Mouse (Mus musculus) urinary bladder, postnatal 25 days (tissue): Measurements from ENCODE around the gene Pde4b.
"Not testable (repeated sequence)": the region's sequence is repeated elsewhere in the genome, so short reads cannot be mapped to it uniquely, and the experiment has no call there.

Experiments
- DNase-seq: peaks from one replicate; pipeline ENCODE4 v3.0.0; 2022; ENCODE audit warnings: low spot score

The Pde4b gene

DNA sequence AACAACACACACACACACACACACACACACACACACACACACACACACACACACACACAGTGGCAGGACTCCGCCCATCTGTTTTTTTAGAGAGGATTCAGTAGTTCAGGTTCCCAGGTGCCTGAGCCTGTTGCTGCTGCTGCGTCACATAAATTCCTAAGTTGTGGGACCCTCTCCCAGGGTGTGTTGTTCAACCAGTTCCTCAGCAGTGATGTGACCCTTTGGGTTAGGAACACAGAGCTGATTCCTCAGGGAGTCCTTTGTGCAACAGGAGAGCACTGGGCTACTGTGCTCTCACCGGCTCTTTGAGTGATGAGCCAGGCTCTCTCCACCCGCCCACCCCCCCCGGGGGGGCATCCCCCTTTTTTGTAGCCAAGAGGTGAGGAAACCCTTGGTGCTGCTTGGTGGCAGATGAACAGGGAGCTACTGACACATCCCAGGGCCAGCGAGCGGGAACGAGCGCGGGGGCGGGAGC lies at the start of gene Pde4b:
Gene Pde4b, plus strand, starts transcription at position 453 of the 475 bp plus-strand sequence.
- no peak for DNase-seq

DNA sequence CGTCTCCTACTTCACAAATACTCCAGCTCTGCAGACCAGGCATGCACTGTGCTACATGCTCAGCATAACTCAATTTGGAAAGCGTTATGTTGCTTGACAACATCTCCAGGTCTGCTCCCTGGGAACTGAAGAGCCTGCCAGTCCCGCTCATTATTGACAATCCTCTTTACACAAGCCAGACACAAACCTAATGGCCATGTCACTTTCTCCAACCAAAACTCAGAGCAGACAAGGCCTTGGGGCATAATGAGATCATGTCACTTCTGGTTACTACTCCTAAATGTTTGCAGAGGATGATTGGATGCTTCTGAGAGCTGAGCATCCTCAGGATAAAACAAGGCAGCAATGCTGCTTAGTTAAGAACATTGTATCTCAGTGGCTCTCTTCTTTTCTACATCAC lies 47.2 kb upstream of the Pde4b start:
- no peak for DNase-seq

DNA sequence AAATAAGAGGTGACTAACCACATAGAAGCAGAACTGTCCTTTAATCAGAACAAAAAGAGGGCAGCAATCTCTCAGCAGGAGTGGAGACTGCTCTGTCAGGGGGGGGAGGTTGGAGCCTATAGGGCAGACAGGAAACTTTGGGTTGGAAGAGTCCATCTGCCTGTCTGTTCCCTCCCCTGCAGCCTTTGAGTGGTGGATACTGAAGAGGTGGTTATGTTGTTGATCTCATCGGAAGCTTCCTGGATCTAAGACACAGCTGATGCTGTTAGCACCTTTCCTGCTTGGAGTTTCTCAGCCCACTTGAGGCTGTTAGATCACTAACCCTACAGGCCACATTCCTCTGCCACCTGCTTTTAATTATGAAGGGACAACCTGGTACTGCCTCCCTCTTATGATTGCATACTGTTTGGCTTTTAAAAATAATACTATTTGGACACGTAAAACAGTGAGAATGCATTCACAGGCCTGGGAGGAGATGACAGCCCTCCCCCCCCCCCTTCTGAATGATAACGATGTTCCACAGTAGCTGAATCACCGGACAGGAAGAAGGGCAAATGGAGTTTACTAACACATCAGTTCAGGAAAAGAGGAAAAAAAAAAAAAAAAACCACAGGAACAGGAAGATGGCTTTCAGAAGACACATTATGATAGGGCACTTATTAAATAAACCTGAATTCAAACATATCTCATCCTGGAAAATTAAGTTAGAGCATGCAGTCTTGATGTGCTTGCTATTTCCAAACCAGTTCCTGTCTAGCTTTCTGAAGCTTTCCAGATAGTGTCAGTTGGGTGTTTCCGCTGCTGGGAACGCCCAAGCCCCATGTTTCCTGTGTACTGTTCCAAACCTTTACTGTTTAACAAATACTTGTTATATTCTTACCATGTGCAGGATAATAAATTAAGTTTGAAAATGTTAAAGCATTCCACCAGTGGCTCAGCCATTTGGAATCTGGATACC lies 41.9 kb upstream of the Pde4b start:
- DNase-seq, result no peak

DNA sequence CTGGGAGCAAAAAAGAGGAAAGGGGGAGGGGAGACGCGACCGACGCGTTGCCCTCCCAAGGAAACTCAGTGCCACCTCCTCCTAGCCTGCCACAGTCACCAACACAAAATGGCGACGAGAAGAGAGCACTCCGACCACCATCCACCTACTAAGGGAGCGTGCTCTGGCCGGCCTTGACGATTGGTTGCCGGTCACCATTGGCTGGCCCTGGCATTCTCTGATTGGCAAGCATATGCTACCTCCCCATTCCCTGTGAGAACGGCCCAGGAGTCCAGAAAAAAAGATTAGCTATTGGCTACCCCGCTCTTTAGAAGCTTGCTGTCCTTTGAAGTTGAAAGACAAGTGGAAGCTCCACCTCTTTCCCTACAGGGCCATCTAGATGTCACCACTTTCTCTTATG lies 38.0 kb upstream of the Pde4b start:
- not testable (repeated sequence) for DNase-seq

DNA sequence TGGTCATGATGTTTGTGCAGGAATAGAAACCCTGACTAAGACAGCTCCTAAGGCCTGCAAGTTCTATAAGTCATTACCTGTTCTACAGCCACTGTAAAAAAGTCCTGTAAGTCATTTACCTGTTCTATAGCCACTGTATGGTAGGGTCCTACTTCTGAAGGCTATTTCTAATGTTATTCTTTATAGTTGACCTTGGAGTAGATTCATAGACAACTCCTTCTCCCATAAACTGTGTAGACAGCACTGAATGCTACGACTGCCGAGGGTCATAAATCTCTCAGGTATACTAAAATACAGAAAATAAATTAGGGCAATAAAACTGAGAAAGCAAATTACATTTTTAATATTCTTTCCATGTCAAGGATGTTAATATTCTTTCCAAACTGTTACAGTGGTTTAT lies 26.0 kb upstream of the Pde4b start:
- no peak for DNase-seq

DNA sequence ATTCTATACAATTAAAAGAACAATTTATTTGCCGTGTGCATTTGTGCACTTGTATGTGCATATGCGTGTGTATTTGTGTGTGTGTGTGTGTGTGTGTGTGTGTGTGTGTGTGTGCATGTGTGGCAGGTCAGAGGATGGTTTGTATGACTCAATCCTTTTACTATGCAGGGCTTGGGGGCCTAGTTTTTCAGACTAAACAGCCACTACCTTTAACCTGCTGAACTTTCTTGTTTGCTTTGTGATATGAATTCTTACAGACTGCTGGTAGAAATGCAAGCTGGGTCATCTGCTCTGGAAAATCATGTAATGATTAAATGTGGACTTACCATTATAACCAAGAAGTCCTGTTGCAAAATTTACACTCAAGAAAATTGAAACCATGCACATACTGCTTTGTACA lies 18.0 kb upstream of the Pde4b start:
- DNase-seq, result no peak

DNA sequence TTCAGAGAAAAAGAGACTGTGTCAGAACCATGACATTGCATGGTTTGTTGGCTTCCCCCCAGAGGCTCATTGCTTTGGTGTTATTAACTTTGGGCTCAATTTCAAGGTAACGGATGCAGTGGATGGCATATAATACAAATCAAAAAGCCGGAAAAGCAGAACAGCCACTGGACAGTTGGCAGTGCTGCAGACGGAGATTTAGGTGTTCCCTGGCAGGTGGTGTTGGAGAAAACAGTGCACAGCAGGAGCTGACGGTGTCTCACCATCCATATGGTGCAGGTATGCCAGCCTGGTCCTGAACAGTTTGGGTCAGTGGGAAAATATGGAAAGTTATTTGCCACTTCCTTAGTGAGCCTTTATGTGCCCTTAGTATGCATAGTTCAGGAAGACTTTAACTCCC lies 1.0 kb upstream of the Pde4b start:
- DNase-seq, result no peak

DNA sequence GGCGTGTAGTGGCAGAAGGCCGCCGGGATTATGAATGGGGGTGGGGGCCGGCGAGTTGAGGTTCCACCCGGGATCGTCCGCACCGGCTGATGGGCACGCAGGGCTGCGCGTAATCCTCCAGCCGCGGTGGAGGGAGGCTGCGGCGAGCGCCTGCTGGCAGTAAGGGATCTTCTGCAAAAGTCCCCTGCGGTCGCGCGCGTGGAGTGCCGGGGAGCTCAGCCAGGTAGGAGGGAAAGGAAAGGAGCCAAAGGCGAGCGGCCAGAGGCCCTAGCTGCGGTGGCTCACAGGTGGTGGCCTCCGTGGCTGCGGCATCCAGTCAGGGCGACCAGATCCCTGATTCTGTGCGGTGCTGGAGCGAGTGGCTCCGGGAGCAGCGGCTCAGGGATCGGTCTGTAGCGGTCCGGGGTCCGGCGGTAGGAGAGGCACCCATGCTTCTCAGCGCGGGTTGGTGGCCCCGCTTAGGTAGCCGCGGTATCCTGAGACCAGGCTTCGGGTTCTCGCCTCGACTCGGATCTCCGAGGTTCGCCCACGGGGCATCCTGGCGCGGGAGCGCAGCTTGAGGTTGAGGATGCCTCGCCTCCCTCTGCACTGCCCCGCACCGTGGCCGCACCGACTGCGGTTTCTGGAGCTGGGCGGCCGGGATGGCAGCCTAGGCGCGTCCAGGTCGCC lies 357 bp downstream of the Pde4b start:
- no peak for DNase-seq

DNA sequence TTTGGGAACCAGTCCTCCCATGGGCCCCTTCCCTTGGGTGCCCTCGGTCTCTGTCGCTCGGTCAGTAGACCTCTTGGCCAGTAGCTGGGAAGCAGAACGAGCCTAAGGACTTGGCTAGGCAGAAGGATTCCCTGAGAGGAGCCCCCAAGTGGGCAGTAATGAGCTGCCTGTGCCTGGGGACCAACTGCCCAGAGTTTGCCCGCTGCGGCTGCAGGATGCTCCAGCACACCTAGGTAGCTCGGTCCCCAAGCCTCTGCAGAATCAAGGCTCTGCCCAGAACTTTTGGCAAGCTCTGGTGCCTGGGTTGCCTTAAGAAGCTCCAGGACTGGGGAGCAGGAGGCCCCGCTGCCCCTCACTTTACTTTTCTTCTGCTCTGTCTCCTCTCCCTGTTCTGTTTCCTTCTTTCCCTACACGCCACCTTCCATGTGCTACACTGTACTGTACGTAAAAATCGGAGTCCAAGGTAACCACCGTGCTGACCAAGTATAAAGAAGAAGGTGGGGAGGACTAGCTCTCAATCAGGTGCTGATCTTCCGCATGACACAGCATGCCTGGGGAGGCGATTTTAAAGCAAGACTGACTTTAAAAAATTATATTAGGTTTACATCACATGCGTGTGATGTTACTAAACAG lies 1.0 kb downstream of the Pde4b start:
- no peak for DNase-seq

DNA sequence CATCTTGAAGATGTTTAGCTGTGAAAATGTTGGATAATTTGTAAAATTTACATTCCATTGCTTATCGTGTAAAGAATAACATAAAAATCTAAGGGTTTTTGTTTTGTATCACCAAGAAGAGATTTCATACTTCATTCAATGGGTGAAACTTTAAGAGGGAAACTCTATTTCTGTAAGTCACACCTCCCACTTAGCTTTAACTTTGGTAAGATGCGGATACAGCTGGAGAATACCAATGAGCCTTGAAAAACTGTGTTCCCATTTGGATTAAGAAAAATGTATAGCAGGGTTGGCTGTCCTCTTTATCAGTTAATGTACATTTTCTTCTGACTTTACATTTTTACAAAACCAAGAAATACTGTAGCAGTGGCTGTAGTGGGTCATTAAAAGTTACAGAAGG lies 8.5 kb downstream of the Pde4b start:
- DNase-seq, result no peak

DNA sequence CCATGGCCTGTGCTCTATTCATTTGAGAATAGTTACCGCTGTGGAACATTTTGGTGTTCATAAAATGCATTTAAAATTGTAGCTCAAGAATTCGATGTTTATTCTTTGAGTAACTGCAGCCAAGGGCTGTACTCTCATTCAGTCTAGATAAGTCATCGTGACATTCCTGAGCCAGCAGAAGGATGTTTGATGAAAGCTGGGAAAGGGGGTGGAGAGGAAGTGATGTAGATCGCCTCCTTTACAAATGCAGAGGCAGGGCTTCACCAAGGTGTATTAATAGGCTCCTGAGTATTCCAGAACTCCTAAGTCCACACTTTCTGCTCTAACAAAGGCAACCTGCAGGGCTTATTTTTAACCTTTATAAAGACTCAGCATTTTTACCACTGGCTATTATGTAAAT lies 14.9 kb downstream of the Pde4b start:
- DNase-seq, result no peak

DNA sequence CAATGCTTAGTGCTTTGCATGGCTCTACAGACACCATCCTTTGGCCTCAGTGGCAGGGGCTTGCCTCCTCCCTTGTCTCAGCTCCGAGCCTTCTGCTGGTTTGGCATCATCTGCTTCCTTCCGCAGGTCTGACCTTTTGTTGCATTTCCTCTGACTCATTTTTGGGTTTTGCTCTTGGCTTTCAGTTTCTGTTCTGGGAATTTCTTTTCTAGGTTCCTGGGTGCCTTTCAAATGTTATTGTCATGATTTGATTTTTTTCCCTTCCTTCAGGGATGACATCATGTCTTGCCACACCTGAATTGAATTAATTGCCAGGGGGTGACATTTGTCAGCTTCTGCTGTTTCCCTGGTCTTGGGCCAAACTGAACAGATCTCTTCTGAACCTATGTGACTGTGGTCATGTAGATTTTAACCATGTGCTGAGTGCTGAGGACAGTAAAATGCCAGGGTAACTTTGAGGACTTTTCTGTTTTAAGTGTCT lies 17.2 kb downstream of the Pde4b start:
- DNase-seq, result no peak

DNA sequence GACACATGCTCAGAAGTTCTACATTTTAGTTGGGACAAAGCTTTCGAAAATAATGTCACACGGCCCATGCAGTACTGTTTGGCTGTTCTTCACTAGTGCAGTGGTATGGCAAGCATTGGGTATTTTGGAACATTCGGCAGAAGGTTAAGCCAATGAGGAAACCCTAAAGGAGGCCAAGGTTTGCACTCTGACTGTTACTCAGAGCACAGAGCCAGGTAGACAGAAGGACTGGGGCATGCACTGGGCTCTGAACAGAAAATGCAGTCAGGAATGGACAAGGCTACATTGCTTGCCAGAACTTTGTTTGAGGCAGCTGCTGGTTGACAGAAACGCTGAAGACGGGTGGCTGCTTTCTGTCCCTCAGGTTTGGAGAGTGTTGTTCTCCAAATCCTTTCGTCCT lies 19.4 kb downstream of the Pde4b start:
- DNase-seq, result no peak

DNA sequence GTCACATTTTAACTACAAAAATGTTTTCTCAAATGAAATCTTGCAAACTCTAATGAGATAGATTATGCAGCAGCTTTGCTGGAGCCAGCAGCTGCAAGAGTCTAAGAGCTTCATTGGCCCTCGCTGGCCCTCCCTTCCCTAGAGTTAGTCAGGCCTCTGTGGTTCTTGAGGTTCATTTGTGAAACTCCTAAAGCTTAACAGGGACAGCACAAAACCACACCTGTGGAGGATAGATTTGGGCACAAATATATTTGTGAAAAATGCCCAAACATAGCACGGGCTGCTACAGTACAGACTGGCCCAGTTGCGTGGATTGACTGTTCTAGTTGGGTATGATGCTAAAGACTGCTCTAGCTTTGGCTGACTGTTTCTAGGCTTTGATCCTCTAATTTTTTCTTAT lies 32.1 kb downstream of the Pde4b start:
- DNase-seq, result no peak

DNA sequence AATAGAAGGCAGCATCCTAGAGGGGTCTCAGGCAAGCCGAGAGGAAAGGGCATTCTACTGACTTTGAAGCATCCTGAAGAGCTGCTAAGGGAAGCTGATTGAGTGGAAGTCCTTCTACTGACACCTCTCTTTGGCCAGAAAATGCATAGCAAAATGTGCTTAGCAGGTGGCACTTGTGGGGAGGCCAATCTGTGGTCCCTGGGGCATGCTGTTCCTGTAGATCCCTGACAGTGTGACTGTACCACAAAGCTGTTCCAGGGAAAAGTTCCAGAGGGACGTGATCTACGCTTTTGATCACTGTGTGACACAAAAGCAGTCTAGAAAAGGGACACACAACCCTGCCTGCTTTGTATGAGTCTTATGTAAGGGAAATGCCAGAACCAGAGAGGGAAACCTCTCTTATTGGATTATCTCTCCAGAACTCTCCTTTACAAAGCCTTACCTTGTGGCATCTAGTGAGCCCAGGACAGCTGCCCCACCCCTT lies 49.1 kb downstream of the Pde4b start:
- DNase-seq, result no peak

DNA sequence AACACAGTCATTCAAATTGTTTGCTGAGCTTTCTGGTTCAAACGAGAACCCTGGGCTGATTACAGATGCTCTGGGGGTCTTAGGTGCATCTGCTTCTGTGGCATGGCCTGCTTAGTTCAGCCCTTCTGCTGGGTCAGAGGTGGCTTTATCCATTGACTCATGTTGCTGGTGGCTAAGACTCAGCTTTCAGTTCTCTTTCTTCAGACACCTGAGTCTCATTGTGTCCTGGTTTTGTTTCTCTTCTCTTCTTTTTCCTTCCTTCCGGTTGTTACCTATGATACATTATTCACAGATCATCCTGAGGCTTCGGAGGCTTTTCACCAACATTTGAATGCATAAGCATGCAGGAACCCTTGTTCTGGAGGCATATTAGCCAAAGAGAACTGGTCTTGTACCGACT lies 51.0 kb downstream of the Pde4b start:
- DNase-seq, result no peak

DNA sequence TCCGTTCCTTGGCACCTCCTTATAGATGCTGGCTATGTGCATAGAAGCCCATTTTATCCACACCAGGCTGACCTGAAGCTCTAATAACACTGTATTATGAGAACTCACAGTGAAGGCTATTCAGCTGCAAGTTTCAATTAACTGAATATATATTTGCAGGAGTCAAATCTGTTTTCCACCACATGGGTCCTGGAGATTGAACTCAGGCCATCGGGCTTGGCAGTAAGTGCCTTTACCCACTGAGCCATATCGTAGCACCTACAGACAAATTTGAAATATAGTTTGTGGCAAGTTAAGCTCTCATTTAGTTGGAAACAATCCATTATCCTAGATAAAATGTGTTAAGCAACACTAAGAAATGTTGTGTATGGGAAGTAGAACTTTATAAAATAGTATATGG lies 53.9 kb downstream of the Pde4b start:
- no peak for DNase-seq

DNA sequence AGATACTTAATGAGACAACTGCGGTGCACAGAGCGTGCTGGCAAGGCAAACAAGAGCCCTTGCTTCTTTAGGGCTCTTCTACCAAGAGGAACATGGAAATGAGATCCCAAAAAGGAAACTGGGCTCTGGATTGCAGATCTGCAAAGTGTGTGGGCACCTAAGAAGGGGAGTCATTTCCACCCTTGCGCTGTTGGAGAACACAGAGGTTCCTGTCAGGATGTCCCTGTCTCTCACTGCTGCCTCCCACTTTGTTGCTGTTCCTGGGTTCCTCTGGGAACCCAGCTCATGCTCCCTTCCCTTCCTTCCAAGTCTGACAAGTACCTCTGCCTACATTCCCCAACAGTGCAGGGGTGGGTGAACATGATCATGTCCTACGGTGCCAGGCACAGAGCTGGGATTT lies 61.4 kb downstream of the Pde4b start:
- no peak for DNase-seq

DNA sequence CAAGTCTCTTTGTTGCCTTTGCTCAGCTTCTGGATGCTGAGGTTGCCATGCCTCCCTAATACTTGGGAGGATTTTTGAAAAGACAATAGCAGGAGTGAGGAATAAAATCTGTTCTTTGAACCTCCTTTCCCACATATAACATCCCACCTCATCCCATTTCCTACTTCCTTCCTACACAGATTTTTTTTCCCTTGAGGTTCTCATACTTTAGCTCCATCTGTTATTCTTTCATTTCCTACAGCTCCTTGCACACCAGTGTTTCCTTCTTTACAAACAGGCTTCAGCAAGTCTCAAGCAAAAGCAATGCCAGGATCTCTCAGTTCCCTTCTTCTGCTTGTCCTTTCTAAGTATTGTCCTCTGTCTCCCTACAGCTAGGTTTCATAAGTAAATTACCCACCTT lies 71.8 kb downstream of the Pde4b start:
- DNase-seq, result no peak

DNA sequence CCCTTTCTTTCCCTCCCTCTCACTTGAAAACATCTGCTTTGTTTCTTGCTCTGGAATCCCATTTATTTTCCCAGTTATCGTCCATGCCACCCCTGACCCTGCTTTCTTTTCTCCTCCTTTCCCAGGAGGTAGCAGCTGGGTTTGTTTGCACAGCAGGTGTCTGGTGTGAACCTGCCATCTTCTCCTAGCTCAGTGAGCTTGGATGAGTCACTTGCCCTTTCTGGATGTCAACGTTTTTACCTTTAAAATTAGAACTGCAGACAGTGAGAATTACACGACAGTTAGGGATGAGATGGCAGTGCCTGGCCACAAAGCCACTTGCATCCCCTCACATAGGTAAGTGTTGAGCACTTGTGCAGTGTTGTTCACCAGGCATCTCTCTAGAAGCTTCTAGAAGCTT lies 84.3 kb downstream of the Pde4b start:
- DNase-seq, result no peak

DNA sequence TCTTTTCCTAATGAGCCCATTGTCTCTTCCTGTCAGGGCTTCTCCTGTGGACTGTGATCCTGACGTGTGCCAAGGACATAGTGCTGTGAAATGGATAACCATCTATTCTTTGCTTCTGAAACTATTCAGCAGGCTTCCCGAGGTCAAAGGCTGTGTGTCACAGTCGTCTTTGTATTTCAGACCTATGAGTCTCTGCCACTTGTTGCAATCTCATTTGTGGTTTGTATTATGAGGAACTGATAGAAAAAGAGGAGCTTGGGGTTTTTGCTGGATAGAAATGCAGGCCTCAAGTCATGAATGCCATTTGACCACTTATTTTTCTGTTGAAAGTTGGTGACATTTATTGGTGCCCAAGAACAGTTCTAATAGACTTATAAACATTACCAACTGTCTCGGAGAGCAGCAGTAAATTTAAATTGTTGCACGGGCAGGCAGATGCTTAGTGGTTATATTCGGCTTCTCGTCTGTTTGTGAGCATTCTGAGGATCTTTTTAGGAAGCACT lies 85.4 kb downstream of the Pde4b start:
- DNase-seq, result no peak

DNA sequence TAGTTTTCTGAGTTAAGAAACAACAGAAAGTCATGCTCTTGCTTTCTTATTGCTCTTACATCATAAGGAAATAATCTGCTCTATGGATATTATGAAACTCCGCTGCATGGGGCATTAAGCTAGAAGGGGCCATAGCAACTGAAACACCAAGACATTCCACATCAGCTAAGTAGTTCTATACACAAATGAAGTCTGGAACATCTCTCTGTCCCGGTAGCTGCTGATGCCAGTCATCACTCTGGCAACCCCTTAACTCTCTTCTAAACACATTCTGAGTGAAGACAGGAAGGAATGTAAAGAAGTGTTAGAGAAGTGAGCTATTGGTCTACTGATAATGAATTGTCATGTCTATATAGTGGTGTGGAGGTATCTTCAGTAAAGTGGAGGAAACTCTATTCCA lies 88.6 kb downstream of the Pde4b start:
- no peak for DNase-seq
